Mouse (Mus musculus): Measurements from ENCODE around the gene Lcn2.

DNA sequence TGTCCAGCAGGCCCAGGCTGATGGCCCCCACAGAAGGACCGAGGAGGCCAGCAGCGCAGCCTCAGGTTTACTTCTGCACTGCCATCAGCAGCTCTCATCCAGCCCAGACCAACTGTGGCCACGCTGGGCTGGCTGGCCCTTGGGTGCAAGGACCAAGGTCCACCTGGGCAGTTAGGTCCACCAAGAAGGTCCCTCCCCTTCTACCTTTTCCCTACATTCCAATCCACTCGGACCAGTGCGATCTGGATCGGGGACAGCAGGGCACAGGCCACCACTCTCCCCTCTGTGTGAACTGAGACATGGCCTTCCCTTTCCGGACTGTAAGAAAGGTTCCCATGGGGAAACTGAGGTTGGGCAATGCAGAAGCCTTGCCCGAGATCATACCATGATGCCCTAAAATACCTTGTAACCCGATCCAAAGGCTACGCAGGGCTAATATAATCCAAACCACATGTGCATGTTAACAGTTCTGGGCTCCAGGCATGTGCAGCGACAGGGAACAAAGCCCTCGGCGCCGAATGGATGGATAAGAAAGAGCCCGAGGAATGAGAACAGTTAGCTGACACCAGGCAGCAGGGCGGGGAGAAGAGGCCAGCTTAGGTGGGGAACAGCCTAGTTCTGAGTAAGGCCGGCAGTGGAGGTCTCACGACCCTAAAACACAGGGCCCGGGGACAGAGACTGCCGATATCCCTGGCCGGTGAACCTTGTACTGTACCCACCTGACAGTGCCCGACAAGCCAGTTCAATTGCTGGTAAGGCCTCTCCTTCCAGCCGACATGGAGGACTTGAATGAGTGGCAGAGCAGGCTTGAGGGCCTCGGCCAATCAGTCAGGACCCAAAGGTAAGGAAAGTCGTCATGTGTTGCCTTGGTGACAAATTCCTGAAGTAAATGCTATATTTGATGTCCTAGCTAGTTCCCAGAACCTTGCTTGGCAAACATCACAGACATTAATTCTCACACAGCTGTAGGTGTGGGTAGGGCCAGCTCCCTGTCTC lies 20.7 kb upstream of the Lcn2 start:
- TF ChIP-seq CTCF (IDR thresholded peaks at IDR 0.05; ENCODE audit: borderline replicate concordance, insufficient read depth, low read depth, low read length) (no peak), POLR2A (IDR thresholded peaks at IDR 0.05; ENCODE audit: borderline replicate concordance, insufficient read depth, low read length) (no peak)

Measured in cerebellum, adult 2 months (tissue).